Mouse (Mus musculus) small intestine, adult 2 months (tissue): ENCODE results near the gene Pwwp2b. TPM values are rescaled to one million over a fixed set of nuclear protein-coding genes. Genes with fewer than 3 reads are reported as not detected.

Experiments used
- H3K27ac ChIP-seq: fragments of 200-500 bp; 2 replicates; pipeline ENCODE4 v1.5.1; 2012; ENCODE audit warnings: low read depth, low read length, control low read depth, inconsistent platforms; ENCODE audit not compliant: insufficient read depth
- H3K27me3 ChIP-seq: fragments of 200-500 bp; 2 replicates; pipeline ENCODE4 v1.6.1; 2012; ENCODE audit warnings: mild to moderate bottlenecking, moderate library complexity, low read length, inconsistent platforms; ENCODE audit not compliant: control insufficient read depth, insufficient read depth
- H3K36me3 ChIP-seq: fragments of 200-500 bp; 2 replicates; pipeline ENCODE4 v1.6.1; 2012; ENCODE audit warnings: mild to moderate bottlenecking, low read length, control low read depth, inconsistent platforms; ENCODE audit not compliant: control insufficient read depth, insufficient read depth
- H3K4me1 ChIP-seq: fragments of 200-500 bp; 2 replicates; pipeline ENCODE4 v1.6.1; 2012; ENCODE audit warnings: low read length, inconsistent platforms, mixed read lengths; ENCODE audit not compliant: control insufficient read depth, insufficient read depth, insufficient read length
- H3K4me3 ChIP-seq: fragments of 200-500 bp; 2 replicates; pipeline ENCODE4 v1.5.1; 2012; ENCODE audit warnings: low read depth, mild to moderate bottlenecking, control low read depth, inconsistent platforms, low read length, moderate library complexity
- CTCF ChIP-seq: fragments of 200-500 bp; IDR thresholded peaks from 2 replicates; pipeline ENCODE4 v1.5.1; 2012; ENCODE audit warnings: low read depth, mild to moderate bottlenecking, control low read depth, inconsistent platforms, low read length, moderate library complexity, mixed read lengths; ENCODE audit not compliant: insufficient replicate concordance, insufficient read length; ENCODE audit errors: extremely low read depth
- POLR2A ChIP-seq: fragments of 200-500 bp; IDR thresholded peaks from 2 replicates; pipeline ENCODE4 v1.6.1; 2012; ENCODE audit warnings: low read depth, mild to moderate bottlenecking, control low read depth, inconsistent platforms, low read length, moderate library complexity
- WGBS: fragments of 180-500 bp; shearing (Covaris S2); methylation state at CpG from one replicate; pipeline ENCODE4 v1.1.7; 2018; 5-methylcytosine and 5-hydroxymethylcytosine counted together
- polyA plus RNA-seq: library from polyadenylated mRNA; depleted of rRNA; stranded (reverse); fragments of >200 nt; gene quantifications from 2 replicates; pipeline ENCODE4 v1.2.3, GENCODE M21; 2012

Pwwp2b gene
- polyA plus RNA-seq, 1 experiment = 19.4 TPM

- no peaks in the 10 kb centered on the region for H3K27me3 ChIP-seq
- 1% methylated on average over 53 of the region's 53 CpGs for WGBS
- TF ChIP-seq CTCF (no peak), POLR2A (peak; percentile 9; the same call in 1 of the 2 replicates)
- H3K27ac ChIP-seq = peak within 1 kb of the TSS; percentile 64
- H3K36me3 ChIP-seq = no peaks in the 10 kb centered on the region
- peak within 1 kb of the TSS; percentile 85 for H3K4me3 ChIP-seq
- peaks cover 6% of the 10 kb centered on the region; the same call in 1 of the 2 replicates for H3K4me1 ChIP-seq
These were observed 35.2 kb upstream of the Pwwp2b start, which contains the start of the genes Lrrc27 and Stk32c for GRCm38 (mm10) chr7:139212754-139213745. Gene Lrrc27, plus strand, starts transcription at chr7:139212988. Gene Stk32c, minus strand, starts transcription at chr7:139213307.

DNA sequence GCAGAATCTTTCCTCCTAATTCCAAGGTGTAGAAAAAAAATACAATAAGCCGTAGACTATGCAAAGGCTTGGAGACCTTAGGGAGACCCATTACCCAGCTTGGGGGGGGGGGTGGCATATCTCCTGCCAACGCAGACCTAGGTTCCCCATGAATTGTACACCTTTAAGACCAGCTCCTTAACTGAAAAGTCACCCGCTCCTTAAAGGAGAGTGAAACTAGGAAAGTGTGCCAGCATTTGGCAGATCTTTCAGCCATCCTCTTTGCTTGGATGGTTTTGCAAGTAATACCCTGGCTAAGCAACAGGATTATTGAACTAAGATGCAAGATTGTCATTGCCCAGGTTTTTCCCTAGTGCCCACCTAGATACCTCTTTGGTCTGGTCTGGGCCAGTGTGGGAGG, 34.5 kb upstream of the Pwwp2b start:
- Histone ChIP-seq H3K4me3 (no peak overlapping the region), H3K27me3 (no peaks in the 10 kb centered on the region), H3K27ac (no peak overlapping the region), H3K36me3 (no peaks in the 10 kb centered on the region), H3K4me1 (peaks cover 6% of the 10 kb centered on the region; the same call in 1 of the 2 replicates)
- WGBS = 47% methylated on average over 3 of the region's 3 CpGs
- TF ChIP-seq POLR2A = no peak
- no peak for TF ChIP-seq CTCF

GRCm38 (mm10) chr7:139214160-139214559, 34.1 kb upstream of the Pwwp2b start:
- no peak for TF ChIP-seq POLR2A
- no peak for TF ChIP-seq CTCF
- no peak overlapping the region for H3K27ac ChIP-seq
- H3K4me1 ChIP-seq = peaks cover 6% of the 10 kb centered on the region; the same call in 1 of the 2 replicates
- no peaks in the 10 kb centered on the region for H3K27me3 ChIP-seq
- WGBS = 61% methylated on average over 3 of the region's 3 CpGs
- no peak overlapping the region for H3K4me3 ChIP-seq
- H3K36me3 ChIP-seq = no peaks in the 10 kb centered on the region

DNA sequence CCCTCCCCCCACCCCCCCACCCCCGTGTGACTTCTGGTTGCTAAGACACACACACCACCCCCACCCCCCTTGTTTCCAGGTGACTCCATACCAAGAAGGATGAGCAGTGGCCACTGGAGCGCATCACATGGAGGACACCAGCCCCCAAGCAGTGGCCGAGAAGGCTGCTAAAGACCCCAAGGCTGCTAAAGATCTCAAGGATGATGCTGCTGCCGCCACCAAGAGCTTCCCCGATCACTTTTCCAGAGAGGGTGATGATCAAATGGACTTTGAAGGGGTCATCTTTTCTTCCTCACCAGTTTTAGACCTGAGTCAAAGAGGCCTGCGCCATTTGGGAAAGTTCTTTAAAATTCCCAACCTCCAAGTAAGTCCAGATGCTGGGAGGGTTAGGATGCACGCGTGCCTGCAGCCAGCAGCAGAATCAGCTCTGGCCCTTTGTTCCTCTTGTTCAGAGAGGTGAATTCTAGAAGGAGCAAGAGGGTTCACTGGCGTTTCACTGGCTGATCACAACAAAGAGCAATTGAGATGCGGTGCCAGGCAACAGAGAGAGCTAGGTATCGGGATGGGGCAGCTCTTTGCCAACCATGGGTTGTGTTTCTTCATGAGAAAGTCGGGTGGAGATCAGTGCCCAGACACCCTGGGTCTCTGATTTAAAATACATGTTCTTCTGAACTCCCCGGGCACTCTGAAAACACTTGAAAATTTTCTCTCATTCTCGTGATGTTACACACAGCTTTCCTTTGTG, 33.5 kb upstream of the Pwwp2b start:
- no peak for TF ChIP-seq CTCF
- no peak for TF ChIP-seq POLR2A
- H3K4me1 ChIP-seq = peaks cover 6% of the 10 kb centered on the region; the same call in 1 of the 2 replicates
- 81% methylated on average over 14 of the region's 14 CpGs for WGBS

DNA sequence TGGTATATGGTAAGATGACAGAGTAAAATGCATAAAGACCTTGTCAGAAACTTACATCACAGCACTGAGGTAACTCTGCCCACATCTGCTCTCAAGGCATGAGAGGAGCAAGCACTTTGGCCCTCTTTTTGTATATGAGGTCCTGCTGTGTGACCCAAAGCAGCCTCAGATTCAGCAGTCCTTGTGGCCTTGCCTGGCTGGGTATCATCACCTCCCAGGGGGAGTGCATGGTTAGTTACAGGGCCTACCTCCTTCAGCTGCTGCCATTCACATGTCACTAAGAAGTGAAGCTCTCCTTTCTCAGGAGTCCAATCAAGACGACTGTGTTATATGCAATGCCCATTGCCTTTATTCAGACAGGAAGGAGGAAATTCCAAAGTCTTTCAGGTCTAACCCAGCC, 32.8 kb upstream of the Pwwp2b start:
- Histone ChIP-seq H3K4me1 (peaks cover 6% of the 10 kb centered on the region; the same call in 1 of the 2 replicates), H3K36me3 (no peaks in the 10 kb centered on the region), H3K27me3 (no peaks in the 10 kb centered on the region), H3K4me3 (no peak overlapping the region), H3K27ac (no peak overlapping the region)
- WGBS = 75% methylated on average over 1 of the region's 1 CpGs
- no peak for TF ChIP-seq CTCF
- no peak for TF ChIP-seq POLR2A

More for the DNA sequence above, 33.5 kb upstream of the Pwwp2b start:
- no peak overlapping the region for H3K27ac ChIP-seq
- H3K4me3 ChIP-seq = no peak overlapping the region
- no peaks in the 10 kb centered on the region for H3K36me3 ChIP-seq
- H3K27me3 ChIP-seq = no peaks in the 10 kb centered on the region

DNA sequence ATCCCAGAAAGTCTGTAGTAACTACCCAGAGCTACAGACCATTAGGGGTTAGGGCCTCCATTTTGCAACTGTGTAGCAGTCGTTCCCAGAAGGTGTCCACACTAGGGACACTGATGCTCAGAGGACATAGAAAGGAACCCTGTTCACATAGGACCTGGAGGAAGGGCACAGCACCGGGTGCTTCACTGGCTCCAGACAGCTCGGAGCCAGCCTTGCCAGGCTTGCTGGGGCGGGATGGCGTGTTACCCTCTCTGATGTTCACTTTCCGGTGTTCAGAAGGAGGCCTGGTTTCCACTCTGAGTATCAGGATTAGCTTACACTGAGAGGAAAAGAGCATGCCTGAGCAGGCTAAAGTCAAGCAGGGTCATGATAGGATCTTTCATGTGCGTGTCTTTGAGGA, 32.3 kb upstream of the Pwwp2b start:
- H3K36me3 ChIP-seq = no peaks in the 10 kb centered on the region
- TF ChIP-seq POLR2A (no peak), CTCF (no peak)
- 86% methylated on average over 7 of the region's 7 CpGs for WGBS

GRCm38 (mm10) chr7:139216464-139216863, 31.8 kb upstream of the Pwwp2b start:
- no peaks in the 10 kb centered on the region for H3K36me3 ChIP-seq
- H3K4me3 ChIP-seq = no peak overlapping the region
- no peak overlapping the region for H3K27ac ChIP-seq
- WGBS = 85% methylated on average over 9 of the region's 9 CpGs
- TF ChIP-seq POLR2A = no peak
- TF ChIP-seq CTCF = no peak
- peaks cover 6% of the 10 kb centered on the region; the same call in 1 of the 2 replicates for H3K4me1 ChIP-seq
- H3K27me3 ChIP-seq = no peaks in the 10 kb centered on the region

More for the DNA sequence above, 32.3 kb upstream of the Pwwp2b start:
- Histone ChIP-seq H3K4me3 (no peak overlapping the region), H3K27me3 (no peaks in the 10 kb centered on the region), H3K27ac (no peak overlapping the region), H3K4me1 (peaks cover 6% of the 10 kb centered on the region; the same call in 1 of the 2 replicates)
